Mouse (Mus musculus) monocyte, adult 5-6 weeks (primary cell): Measurements from ENCODE around the gene Ppp2r3a. TPM values are rescaled to one million over a fixed set of nuclear protein-coding genes. Genes with fewer than 3 reads are reported as not detected.

Experiments used
- ATAC-seq: fragments of 153-309, 156-312 bp; replicated peaks from 2 replicates; pipeline ENCODE4 v1.8.0; 2017; ENCODE audit warnings: mild to moderate bottlenecking; ENCODE audit not compliant: low TSS enrichment, insufficient number of reproducible peaks, severe bottlenecking, poor library complexity, low FRiP score
- total RNA-seq: library from RNA; stranded (forward); fragments of 200-1000, 200-491, 200-594 nt; gene quantifications from 3 replicates; pipeline ENCODE4 v1.2.3, GENCODE M21; 2017

Ppp2r3a gene
- total RNA-seq, 1 experiment from 2014 or later = 0.95 TPM

DNA sequence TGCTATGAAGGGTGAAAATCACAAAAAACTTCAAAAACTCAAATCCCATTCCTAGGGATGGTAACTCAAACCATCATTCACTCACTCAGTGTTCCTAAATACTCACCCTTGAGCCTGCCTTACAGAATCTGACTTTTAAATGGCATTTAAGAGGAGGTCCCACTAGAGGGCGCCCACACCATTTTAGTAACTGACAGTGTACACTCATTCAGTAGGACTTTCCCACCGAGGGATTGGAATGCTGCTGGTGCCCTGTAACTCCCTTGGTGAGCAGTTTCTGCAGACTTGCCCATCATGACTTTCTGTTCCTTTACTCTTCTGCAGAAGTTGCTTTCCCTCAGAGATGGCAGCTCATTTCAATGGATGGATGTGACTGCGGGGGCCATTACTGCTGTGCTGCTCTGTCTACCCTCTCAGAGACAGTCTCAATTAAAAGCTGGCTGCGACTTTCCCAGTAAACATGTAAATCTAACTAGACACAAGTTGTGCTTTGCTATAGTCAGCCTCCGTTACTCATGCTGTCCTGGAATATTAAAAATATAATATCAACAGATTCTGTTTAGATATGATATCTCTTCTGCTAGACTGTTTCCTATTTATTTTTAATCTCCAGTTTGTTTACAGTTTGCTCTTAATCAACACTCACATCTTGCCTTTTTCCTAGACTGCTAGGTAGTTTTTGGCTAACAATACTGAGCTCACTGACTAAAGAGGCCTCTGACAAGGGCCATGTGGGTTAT lies 69.5 kb downstream of the Ppp2r3a start:
- ATAC-seq = no peak

DNA sequence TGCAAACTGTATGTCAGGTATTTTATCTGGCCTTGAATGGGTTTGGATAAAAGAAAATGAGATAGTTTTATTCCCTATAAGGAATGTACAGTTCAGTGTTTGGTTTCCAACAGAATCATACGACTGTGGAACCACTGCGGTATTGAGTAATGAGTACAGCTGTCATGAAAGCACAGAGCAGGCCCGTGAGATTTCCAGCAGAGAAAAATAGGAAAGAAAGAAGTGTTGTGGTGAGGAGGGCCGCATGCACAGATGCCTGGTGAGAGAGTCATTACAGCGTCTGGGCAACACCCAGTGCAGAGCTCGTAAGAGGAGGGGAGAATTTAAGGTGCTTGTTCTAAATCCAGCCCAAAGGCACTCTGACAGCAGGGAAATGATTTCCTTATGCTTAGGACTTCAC lies 70.3 kb downstream of the Ppp2r3a start:
- no peak for ATAC-seq

DNA sequence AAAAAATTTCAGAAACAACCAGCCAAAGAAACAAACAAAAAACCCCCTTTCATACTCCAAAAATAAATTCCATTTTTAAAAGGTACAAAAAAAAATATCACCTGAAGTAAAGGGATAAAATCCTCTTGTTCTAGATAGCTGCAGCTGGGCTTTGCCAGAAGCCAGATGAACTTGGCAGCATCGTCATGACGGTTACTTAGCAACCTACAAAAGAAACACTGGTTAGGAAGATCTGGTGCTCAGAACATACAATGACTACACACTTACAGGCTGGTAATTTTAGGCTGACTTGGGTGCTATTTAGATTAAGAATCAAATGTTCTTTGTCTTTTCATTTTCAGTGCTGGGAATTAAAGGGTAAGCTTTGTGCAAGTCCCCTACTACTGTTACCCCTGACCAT lies 71.4 kb downstream of the Ppp2r3a start:
- no peak for ATAC-seq

DNA sequence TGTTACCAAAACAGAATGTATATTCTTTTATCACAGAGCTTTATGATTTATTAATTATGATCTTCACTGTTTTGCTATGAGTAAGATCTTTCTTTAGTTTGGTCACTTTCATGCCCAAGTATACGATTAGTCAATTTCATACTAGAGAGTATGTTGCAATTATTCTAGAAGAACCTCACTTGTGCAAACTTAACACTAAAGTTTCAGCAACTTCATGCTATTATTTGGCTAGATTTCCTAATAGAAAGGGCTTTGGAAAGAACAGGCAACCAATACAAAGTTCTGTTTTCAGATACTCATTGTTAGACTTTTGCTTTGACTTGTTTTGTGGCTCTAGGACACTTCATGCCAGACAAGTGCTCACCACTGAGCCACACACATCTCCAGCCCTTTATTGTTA lies 91.0 kb downstream of the Ppp2r3a start:
- no peak for ATAC-seq

DNA sequence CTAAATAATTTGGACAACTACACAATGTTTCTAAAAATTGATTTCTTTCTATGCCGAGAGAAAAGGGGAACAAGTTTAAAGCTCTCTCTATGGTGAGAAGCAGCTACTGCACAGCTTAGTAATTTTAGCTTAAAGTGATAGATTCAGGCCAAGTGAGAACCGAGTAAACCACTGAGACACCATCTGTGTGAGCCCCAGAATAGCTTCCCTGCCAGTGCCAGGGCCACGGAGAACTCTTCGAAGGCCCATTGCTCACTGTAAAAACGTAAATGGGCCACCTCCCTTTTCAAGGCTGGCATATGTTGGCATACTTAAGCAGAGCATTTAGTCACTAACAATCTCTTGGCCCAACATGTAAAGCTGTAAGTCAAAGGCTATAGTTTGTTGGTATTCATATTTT lies 91.5 kb downstream of the Ppp2r3a start:
- ATAC-seq = no peak

DNA sequence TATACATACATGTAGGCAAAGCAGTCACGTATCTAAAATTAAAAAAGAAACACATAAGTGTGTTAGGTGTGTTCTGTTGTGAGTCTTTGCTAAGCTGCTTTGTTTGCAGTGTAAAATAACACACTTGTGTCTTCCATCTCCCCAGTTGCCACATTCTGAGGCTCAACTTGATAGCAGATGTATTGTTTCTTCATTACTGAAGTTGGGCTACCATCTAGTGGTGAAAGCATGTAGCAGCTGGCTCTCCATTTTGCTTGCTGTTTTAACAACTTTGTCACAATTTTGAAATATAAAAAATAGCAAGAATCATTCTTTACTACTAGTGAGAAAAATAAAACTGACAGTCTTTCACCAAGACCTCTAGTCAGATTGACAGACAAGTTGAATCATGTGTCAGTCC lies 92.2 kb downstream of the Ppp2r3a start:
- ATAC-seq = peak; percentile 59; the same call in 1 of the 2 replicates

DNA sequence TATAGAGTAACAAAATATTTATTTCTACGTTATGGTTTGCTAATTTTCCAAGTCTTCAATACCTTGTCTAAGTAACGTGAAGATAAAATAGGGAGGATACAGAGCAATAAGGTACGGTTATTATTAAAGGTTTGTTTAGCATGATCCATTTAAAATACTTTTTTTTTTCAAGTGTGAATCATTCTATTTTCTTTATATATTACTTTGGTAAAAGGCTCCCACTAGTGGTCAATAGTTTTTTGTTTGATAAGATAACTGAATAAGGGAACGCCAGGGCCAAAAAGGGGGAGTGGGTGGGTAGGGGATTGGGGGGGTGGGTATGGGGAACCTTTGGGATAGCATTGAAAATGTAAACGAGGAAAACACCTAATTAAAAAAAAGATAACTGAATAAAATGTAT lies 98.7 kb downstream of the Ppp2r3a start:
- no peak for ATAC-seq

DNA sequence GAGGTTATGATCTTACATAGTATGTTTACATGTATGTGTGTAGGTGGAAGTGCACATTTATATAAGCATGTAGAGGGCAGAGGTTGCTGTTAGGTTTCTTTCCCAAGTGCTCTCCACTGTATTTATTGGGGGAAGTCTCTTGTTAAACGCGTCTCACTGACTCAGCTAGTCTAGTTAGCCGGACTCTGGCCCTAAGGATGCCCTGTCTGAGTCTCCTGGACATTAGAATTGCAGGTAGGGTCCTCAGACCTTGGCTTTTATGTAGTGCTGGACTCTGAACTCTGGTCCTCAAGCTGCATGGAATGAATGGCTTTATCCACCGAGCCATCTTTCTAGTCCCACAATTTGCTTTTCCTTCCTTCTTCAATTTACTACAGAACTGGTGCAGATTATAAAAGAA lies 108.0 kb downstream of the Ppp2r3a start:
- ATAC-seq = no peak

DNA sequence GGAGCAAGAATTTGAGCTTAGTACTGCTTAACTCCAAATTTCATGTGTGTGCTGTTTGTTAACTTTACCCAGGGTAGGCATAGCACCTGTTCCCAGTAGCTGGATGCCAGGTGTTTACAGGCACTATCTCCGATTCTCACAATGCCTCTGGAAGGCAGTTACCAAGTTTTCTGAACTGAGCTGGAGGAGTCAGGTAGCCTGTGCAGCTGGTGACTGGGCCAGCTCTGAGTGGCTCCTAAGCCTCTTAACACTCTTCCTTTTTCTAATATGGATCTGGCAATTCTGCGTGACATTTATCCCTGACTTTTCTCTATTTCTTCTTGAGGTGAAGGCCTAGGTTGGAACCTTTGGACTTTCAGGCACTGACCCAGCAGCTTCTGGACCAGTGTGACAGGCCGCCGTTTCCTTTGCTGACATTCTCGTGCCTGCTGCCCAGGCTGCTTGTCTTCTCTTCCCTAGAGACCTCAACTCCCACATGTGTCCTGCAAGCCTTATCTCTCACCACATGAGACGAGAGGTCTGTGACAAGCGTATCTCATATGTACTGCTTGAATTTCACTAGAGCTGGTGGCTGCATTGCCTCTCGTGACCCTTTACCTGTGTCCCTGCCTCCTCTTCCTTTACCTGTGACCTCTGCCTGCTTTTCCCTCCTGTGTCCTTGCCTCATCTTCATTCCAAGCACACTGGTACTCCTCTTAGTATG lies 137.3 kb downstream of the Ppp2r3a start:
- ATAC-seq = no peak

DNA sequence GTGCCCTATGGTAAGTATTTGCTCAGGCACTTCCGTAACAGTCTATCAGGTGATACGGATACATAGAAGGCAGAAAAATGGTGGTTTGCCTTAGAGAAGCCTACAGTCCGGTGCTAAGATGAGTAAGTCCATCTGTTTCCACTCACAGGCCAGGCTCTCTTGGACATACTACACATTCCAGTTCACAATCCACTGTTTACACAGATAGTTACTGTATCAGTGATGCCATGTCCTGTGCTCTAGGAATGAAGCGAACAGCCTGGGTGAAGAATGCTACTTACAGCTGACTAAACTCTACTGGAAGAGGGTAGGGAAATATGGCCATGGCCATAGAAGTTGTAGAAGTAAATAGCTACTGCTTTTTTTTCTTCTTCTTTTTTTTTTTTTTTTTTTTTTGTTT lies 138.3 kb downstream of the Ppp2r3a start:
- no peak for ATAC-seq

DNA sequence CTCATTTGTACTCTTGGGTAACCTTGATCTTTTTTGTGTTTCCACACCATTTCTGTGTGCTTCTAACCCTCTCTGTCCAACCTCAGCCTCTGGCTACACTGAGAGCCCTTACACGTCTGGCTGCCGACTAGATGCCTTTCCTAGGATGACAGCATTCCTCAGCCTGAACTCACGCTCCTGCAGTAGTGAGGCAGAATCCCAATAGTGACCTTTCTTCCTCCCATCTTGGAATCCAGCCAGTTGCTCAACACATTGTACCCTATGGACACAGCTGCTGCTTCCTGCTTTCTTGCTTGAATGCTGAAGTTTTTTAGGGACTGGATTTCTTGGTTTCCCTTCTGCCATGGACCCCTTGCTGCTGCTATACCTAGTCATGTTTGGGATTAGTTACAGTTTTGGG lies 141.6 kb downstream of the Ppp2r3a start:
- no peak for ATAC-seq

DNA sequence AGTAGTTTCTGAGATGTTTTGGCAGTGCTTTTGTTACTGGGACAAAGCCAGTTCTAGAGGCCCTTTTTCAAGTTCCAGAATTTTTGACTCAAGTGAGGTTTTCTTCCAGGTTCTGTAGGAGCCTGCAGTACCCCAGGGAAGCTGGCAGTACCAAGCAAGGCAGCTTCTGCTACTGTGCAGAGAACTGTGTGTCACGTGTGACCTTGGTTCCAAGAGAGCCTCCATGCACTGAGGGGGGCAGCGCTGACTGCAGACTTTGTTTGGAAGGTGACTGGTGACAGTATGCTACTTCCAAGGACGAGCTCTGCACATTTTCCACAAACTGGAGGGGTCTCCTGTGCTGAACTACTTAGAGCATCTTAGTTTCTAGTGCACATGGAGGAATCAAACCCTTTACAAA lies 144.2 kb downstream of the Ppp2r3a start:
- no peak for ATAC-seq

DNA sequence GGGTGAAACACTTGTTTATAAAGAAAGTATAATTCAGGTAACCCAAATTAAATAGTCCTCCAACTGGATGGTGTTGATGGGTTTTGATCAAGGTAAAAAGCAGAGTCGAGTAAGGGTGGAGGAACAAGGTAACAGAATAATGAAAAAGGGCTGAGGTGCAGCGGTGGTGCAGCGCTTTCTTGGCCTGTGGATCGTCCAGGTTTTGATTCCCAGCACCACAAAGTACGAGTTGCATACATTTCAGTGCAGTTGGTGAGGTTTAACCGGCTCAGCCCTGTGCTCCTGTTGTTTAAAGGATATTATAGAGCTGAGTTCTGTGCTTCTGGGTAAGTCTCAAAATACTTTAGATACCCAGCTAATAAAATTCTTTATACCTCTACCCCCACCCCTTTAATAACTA lies 145.9 kb downstream of the Ppp2r3a start:
- no peak for ATAC-seq

DNA sequence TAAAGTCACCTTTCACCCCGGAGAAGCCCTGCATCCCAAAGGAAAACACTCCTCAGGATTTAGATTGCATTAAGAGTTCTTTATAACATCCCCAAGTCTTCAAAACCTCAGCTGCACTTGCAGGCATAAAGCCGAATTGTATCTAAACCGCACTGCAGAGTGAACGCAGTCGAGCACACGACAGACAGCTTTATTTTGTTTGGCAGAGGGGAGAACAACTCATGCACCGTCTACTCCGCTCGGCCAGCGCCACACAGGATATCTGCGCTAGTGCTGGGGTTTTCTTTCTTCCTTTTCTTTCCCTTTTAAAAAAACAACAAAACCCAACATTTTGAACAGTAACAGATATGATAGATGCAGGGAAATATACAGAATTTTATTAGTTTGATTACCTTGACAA lies 146.7 kb downstream of the Ppp2r3a start:
- ATAC-seq = no peak

DNA sequence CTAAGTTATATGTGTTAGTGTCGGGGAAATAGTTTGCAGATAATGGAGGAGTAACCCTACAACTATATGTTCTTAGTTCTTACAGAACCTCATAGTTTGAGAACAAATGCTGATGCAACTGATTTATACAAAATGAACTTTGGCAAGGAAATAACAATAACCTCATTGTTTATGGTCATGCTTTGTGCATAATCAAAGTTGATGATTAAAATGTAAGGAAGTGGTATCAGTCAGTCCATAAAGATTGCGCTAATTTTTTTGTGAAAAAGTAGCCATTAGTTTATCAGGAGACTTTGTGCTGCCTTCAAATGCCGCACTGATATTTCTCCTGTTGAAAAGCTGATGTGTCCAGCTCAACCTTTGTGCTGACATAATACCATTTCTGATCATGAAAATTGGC lies 149.3 kb downstream of the Ppp2r3a start:
- no peak for ATAC-seq

DNA sequence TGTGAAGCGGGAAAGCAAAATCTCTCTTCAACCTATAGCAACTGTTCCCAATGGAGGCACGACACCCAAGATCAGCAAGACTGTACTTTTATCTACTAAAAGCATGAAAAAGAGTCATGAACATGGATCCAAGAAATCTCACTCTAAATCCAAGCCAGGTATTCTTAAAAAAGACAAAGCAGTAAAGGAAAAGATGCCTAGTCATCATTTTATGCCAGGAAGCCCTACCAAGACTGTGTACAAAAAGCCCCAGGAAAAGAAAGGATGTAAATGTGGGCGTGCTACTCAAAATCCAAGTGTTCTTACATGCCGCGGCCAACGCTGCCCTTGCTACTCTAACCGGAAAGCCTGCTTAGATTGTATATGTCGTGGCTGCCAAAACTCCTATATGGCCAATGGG lies 150.0 kb downstream of the Ppp2r3a start:
- no peak for ATAC-seq

DNA sequence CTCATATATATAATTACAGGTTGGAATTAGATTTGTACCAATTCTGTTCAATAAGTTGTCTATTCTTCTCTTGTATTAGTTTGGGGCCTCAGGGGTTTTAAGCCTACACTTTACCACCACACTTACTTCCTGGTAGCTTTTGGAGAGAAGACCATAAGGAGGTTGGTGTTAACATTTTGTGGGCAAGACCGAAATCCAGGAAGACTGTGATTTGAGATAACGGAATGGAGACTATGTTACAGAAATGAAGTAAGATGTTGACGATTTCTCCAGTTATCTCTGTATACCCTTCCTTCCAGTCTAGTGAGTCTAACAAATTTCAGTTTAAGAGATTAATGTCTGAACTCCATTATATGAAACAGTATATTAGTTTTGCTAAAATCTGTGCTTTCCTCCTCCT lies 151.4 kb downstream of the Ppp2r3a start:
- ATAC-seq = no peak

DNA sequence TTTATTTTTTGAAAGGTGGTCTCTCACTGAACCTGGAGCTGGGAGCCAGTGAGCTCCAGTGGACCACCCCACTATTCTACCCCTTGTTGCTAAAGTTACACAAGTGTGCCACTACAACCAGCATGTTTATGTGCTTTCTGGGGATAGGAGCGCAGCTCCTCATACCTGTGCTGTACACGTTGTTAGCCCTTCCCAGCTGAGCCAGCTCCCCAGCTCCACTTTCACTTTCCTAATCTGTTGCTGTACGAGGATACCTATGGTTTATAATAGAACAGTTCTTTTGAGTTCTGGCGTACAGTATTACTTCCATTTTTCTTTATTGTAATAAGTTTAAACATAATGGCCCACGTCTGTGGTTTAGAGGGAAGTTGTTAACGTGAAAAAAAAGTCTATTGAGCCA lies 152.2 kb downstream of the Ppp2r3a start:
- ATAC-seq = no peak

DNA sequence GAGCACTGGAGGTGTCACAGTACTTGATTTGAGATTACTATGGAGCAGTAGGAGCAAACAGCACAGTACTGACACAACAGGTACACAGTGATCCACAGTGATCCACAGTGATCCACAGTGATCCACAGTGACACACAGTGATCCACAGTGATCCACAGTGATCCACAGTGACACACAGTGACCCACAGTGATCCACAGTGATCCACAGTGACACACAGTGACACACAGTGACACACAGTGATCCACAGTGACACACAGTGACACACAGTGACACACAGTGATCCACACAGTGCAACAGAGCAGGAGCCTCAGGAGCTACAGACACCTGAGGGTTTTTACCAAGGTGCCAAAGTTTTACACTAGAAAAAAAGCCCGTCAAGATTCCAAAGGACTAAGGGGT lies 154.1 kb downstream of the Ppp2r3a start:
- peak; percentile 67 for ATAC-seq

DNA sequence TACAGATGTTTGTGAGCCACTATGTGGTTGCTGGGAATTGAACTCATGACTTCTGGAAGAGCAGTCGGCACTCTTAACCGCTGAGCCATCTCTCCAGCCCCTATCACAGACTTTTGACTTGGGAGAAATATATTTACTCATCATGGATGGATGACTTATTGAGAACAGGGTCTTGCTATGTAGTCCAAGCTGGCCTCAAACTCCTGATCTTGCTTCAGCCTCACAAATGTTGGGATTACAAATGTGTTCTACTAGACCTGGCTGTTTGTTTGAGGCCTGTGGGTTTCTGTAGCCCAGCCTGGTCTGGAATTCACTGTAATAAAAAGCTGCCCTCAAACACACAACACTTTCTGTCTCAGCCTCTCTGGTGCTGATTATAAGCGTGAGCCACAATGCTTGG lies 155.1 kb downstream of the Ppp2r3a start:
- ATAC-seq = no peak
